Mouse (Mus musculus) adrenal gland (tissue): ENCODE measurements around the gene Samsn1.

Experiments used
- intact Hi-C: fragments of 180-260 bp; cut with DNase I; formaldehyde crosslinking; loops from one replicate; pipeline ENCODE4 v1.15.1; 2025

The Samsn1 gene

GRCm38 (mm10) chr16:75961036-75961435 lies 61.0 kb downstream of the Samsn1 start:
- intact Hi-C loops, result no loop called here

- intact Hi-C loops, result no loop called here
Measured at GRCm38 (mm10) chr16:75933357-75933756, 88.7 kb downstream of the Samsn1 start.

- intact Hi-C loops, result no loop called here
Measured at GRCm38 (mm10) chr16:75930222-75930553, 91.9 kb downstream of the Samsn1 start.

GRCm38 (mm10) chr16:75929536-75930221 lies 92.4 kb downstream of the Samsn1 start:
- intact Hi-C loops, result no loop called here

GRCm38 (mm10) chr16:75926511-75926910 lies 95.6 kb downstream of the Samsn1 start:
- intact Hi-C loops, result no loop called here

GRCm38 (mm10) chr16:75920870-75921269 lies 101.2 kb downstream of the Samsn1 start:
- intact Hi-C loops, result no loop called here

GRCm38 (mm10) chr16:75919298-75919697 lies 102.8 kb downstream of the Samsn1 start:
- intact Hi-C loops, result no loop called here

- intact Hi-C loops, result no loop called here
Measured at GRCm38 (mm10) chr16:75917712-75918111, 104.4 kb downstream of the Samsn1 start.

GRCm38 (mm10) chr16:75912051-75912450 lies 110.0 kb downstream of the Samsn1 start:
- intact Hi-C loops, result no loop called here

GRCm38 (mm10) chr16:75908635-75909494 lies 113.2 kb downstream of the Samsn1 start:
- intact Hi-C loops, result no loop called here

- intact Hi-C loops, result no loop called here
Measured at GRCm38 (mm10) chr16:75906790-75907189, 115.3 kb downstream of the Samsn1 start.

- intact Hi-C loops, result no loop called here
Measured at GRCm38 (mm10) chr16:75906260-75906659, 115.8 kb downstream of the Samsn1 start.

- intact Hi-C loops, result no loop called here
Measured at GRCm38 (mm10) chr16:75905324-75905723, 116.8 kb downstream of the Samsn1 start.

GRCm38 (mm10) chr16:75904072-75904471 lies 118.0 kb downstream of the Samsn1 start:
- intact Hi-C loops, result no loop called here

- intact Hi-C loops, result no loop called here
Measured at GRCm38 (mm10) chr16:75903028-75903427, 119.1 kb downstream of the Samsn1 start.

- intact Hi-C loops, result no loop called here
Measured at GRCm38 (mm10) chr16:75899885-75900620, 122.0 kb downstream of the Samsn1 start.

GRCm38 (mm10) chr16:75897828-75898367 lies 124.2 kb downstream of the Samsn1 start:
- intact Hi-C loops, result no loop called here

- intact Hi-C loops, result no loop called here
Measured at GRCm38 (mm10) chr16:75894263-75894901, 127.7 kb downstream of the Samsn1 start.

- intact Hi-C loops, result no loop called here
Measured at GRCm38 (mm10) chr16:75893470-75893869, 128.6 kb downstream of the Samsn1 start.

- intact Hi-C loops, result no loop called here
Measured at GRCm38 (mm10) chr16:75889081-75889646, 132.9 kb downstream of the Samsn1 start.

- intact Hi-C loops, result no loop called here
Measured at GRCm38 (mm10) chr16:75887203-75887602, 134.9 kb downstream of the Samsn1 start.
